Mouse (Mus musculus): ENCODE results near the gene Olfr1195.
"Not testable (repeated sequence)": the region's sequence is repeated elsewhere in the genome, so short reads cannot be mapped to it uniquely, and the experiment has no call there.

Gene Olfr1195

GRCm38 (mm10) chr2:88689087-88689486, at the start of gene Olfr1195:
Gene Olfr1195 (minus strand): TSS chr2:88689187.
- no peak for DNase-seq

GRCm38 (mm10) chr2:88732266-88732665, 43.3 kb upstream of the Olfr1195 start, which contains the start of gene Olfr1197:
Gene Olfr1197 (minus strand): TSS chr2:88732366.
- no peak for DNase-seq

GRCm38 (mm10) chr2:88704497-88704896, 15.5 kb upstream of the Olfr1195 start, which contains the start of gene Olfr1196:
Gene Olfr1196 (minus strand): TSS chr2:88704597.
- no peak for DNase-seq

GRCm38 (mm10) chr2:88675328-88675727, 13.7 kb downstream of the Olfr1195 start, which contains the start of gene Olfr1193:
Gene Olfr1193 (plus strand): TSS chr2:88675628.
- not testable (repeated sequence) for DNase-seq

GRCm38 (mm10) chr2:88648209-88648608, 40.8 kb downstream of the Olfr1195 start, which contains the start of gene Olfr1192-ps1:
Gene Olfr1192-ps1 (plus strand): TSS chr2:88648509.
- no peak for DNase-seq

- not testable (repeated sequence) for DNase-seq
Observed at GRCm38 (mm10) chr2:88640242-88640641, 48.7 kb downstream of the Olfr1195 start, which contains the start of gene Olfr1191-ps1. Gene Olfr1191-ps1 (plus strand): TSS chr2:88640542.
